Mouse (Mus musculus) forebrain, embryonic 16.5 days (tissue): ENCODE data around the gene Zbtb17. TPM values are rescaled to one million over a fixed set of nuclear protein-coding genes. Genes with fewer than 3 reads are reported as not detected.

Source experiments
- ATAC-seq: fragments of 200-750 bp; cut with Nextera tagmentation; 2 replicates; pipeline ENCODE4 v1.8.0; 2017; ENCODE audit warnings: mild to moderate bottlenecking, moderate library complexity
- H3K27ac ChIP-seq: fragments of 300-500 bp; sonication (generic); 2 replicates; pipeline ENCODE4 v1.5.1; 2014; ENCODE audit warnings: low read length, control low read depth
- H3K27me3 ChIP-seq: fragments of 300-500 bp; sonication (generic); replicated peaks from 2 replicates; pipeline ENCODE4 v1.6.1; 2014; ENCODE audit warnings: low read length; ENCODE audit not compliant: control insufficient read depth, insufficient read depth
- H3K36me3 ChIP-seq: fragments of 300-500 bp; sonication (generic); 2 replicates; pipeline ENCODE4 v1.6.1; 2014; ENCODE audit not compliant: control insufficient read depth, insufficient read depth
- H3K4me1 ChIP-seq: fragments of 300-500 bp; sonication (generic); replicated peaks from 2 replicates; pipeline ENCODE4 v1.6.1; 2014; ENCODE audit warnings: low read length; ENCODE audit not compliant: control insufficient read depth, insufficient read depth
- H3K4me2 ChIP-seq: fragments of 300-500 bp; sonication (generic); 2 replicates; pipeline ENCODE4 v1.6.1; 2014; ENCODE audit warnings: mild to moderate bottlenecking, low read length, control low read depth
- H3K4me3 ChIP-seq: fragments of 300-500 bp; sonication (generic); replicated peaks from 2 replicates; pipeline ENCODE4 v1.5.1; 2014; ENCODE audit warnings: mild to moderate bottlenecking, low read length, control low read depth
- H3K9ac ChIP-seq: fragments of 300-500 bp; sonication (generic); replicated peaks from 2 replicates; pipeline ENCODE4 v1.6.1; 2014; ENCODE audit warnings: low read depth, low read length, control low read depth
- H3K9me3 ChIP-seq: fragments of 300-500 bp; sonication (generic); 2 replicates; pipeline ENCODE4 v1.6.1; 2016; ENCODE audit warnings: low read length; ENCODE audit not compliant: control insufficient read depth
- WGBS: fragments of 180-500 bp; shearing (Covaris S2); extraction: QIAGEN DNeasy Blood & Tissue Kit; methylation state at CpG from one replicate; pipeline ENCODE4 v1.1.7; 2014; 5-methylcytosine and 5-hydroxymethylcytosine counted together
- polyA plus RNA-seq: library from polyadenylated mRNA; unstranded; fragments of >200 nt; fragmentation: Nextera tagmentation; extraction: Ambion mirVana; gene quantifications from 2 replicates; pipeline ENCODE4 v1.2.1, GENCODE M21; 2015

Zbtb17 gene
- polyA plus RNA-seq, 1 experiment from 2014 or later: 62.0 TPM

GRCm38 (mm10) chr4:141454581-141455350 lies 10.3 kb downstream of the Zbtb17 start:
- ATAC-seq: no peak
- no peak overlapping the region for H3K4me3 ChIP-seq
- 77% methylated on average over 14 of the region's 14 CpGs for WGBS
- no peaks in the 10 kb centered on the region for H3K27me3 ChIP-seq
- H3K27ac ChIP-seq: no peak overlapping the region
- H3K36me3 ChIP-seq: no peaks in the 10 kb centered on the region; the same call in 1 of the 2 replicates
- H3K4me2 ChIP-seq: no peak overlapping the region
- H3K9ac ChIP-seq: no peak overlapping the region
- H3K4me1 ChIP-seq: peaks cover 13% of the 10 kb centered on the region
- H3K9me3 ChIP-seq: no peaks in the 10 kb centered on the region

- Histone ChIP-seq H3K9me3 (no peaks in the 10 kb centered on the region), H3K4me2 (no peak overlapping the region), H3K9ac (no peak overlapping the region), H3K36me3 (no peaks in the 10 kb centered on the region), H3K4me3 (no peak overlapping the region), H3K27me3 (no peaks in the 10 kb centered on the region), H3K4me1 (peaks cover 13% of the 10 kb centered on the region), H3K27ac (no peak overlapping the region)
- peak; percentile 20; the same call in 1 of the 2 replicates for ATAC-seq
- WGBS: 80% methylated on average over 4 of the region's 4 CpGs
Measured at GRCm38 (mm10) chr4:141455526-141455925, 11.1 kb downstream of the Zbtb17 start.

- H3K4me3 ChIP-seq: no peak overlapping the region
- no peak overlapping the region for H3K9ac ChIP-seq
- 93% methylated on average over 14 of the region's 14 CpGs for WGBS
- peaks cover 15% of the 10 kb centered on the region for H3K4me1 ChIP-seq
- H3K36me3 ChIP-seq: no peaks in the 10 kb centered on the region
- H3K9me3 ChIP-seq: no peaks in the 10 kb centered on the region
- no peaks in the 10 kb centered on the region for H3K27me3 ChIP-seq
- no peak overlapping the region for H3K4me2 ChIP-seq
- no peak for ATAC-seq
- H3K27ac ChIP-seq: no peak overlapping the region
Measured at GRCm38 (mm10) chr4:141456193-141456938, 11.9 kb downstream of the Zbtb17 start.

GRCm38 (mm10) chr4:141458236-141458635 lies 13.8 kb downstream of the Zbtb17 start:
- Histone ChIP-seq H3K36me3 (peaks cover 3% of the 10 kb centered on the region; the same call in 1 of the 2 replicates), H3K27ac (no peak overlapping the region), H3K4me3 (no peak overlapping the region), H3K9me3 (no peaks in the 10 kb centered on the region), H3K4me1 (peaks cover 15% of the 10 kb centered on the region), H3K4me2 (no peak overlapping the region), H3K27me3 (no peaks in the 10 kb centered on the region), H3K9ac (no peak overlapping the region)
- no peak for ATAC-seq
- WGBS: 10% methylated on average over 7 of the region's 7 CpGs

GRCm38 (mm10) chr4:141458888-141459287 lies 14.4 kb downstream of the Zbtb17 start:
- H3K9me3 ChIP-seq: no peaks in the 10 kb centered on the region
- H3K4me3 ChIP-seq: no peak overlapping the region
- 56% methylated on average over 3 of the region's 3 CpGs for WGBS
- H3K27me3 ChIP-seq: no peaks in the 10 kb centered on the region
- peaks cover 8% of the 10 kb centered on the region for H3K36me3 ChIP-seq
- ATAC-seq: no peak
- peaks cover 15% of the 10 kb centered on the region for H3K4me1 ChIP-seq
- H3K4me2 ChIP-seq: no peak overlapping the region
- H3K27ac ChIP-seq: no peak overlapping the region
- H3K9ac ChIP-seq: no peak overlapping the region

- no peak for ATAC-seq
- H3K4me1 ChIP-seq: peaks cover 15% of the 10 kb centered on the region
- peaks cover 15% of the 10 kb centered on the region for H3K36me3 ChIP-seq
- H3K27me3 ChIP-seq: no peaks in the 10 kb centered on the region
- WGBS: 87% methylated on average over 9 of the region's 9 CpGs
- no peak overlapping the region for H3K27ac ChIP-seq
- no peak overlapping the region for H3K4me2 ChIP-seq
- H3K9me3 ChIP-seq: no peaks in the 10 kb centered on the region
- H3K4me3 ChIP-seq: no peak overlapping the region
- H3K9ac ChIP-seq: no peak overlapping the region
Measured at GRCm38 (mm10) chr4:141459766-141460165, 15.3 kb downstream of the Zbtb17 start.

- no peak overlapping the region for H3K27ac ChIP-seq
- H3K27me3 ChIP-seq: no peaks in the 10 kb centered on the region
- ATAC-seq: no peak
- 92% methylated on average over 4 of the region's 4 CpGs for WGBS
- H3K4me1 ChIP-seq: peaks cover 12% of the 10 kb centered on the region
- H3K9ac ChIP-seq: no peak overlapping the region
- no peak overlapping the region for H3K4me2 ChIP-seq
- no peaks in the 10 kb centered on the region for H3K9me3 ChIP-seq
- peaks cover 22% of the 10 kb centered on the region for H3K36me3 ChIP-seq
- H3K4me3 ChIP-seq: no peak overlapping the region
Measured at GRCm38 (mm10) chr4:141460481-141460880, 16.0 kb downstream of the Zbtb17 start.

GRCm38 (mm10) chr4:141461088-141461487 lies 16.6 kb downstream of the Zbtb17 start:
- ATAC-seq: no peak
- H3K4me2 ChIP-seq: no peak overlapping the region
- H3K4me3 ChIP-seq: no peak overlapping the region
- WGBS: 44% methylated on average over 12 of the region's 12 CpGs
- H3K27me3 ChIP-seq: no peaks in the 10 kb centered on the region
- H3K9me3 ChIP-seq: no peaks in the 10 kb centered on the region
- H3K36me3 ChIP-seq: peaks cover 27% of the 10 kb centered on the region
- peaks cover 12% of the 10 kb centered on the region for H3K4me1 ChIP-seq
- 0 out of 2 replicates have a peak overlapping the region, but pooled peaks have one; percentile 9 for H3K9ac ChIP-seq
- 0 out of 2 replicates have a peak overlapping the region, but pooled peaks have one; percentile 6 for H3K27ac ChIP-seq

- peaks cover 32% of the 10 kb centered on the region for H3K36me3 ChIP-seq
- 83% methylated on average over 12 of the region's 12 CpGs for WGBS
Measured at GRCm38 (mm10) chr4:141461576-141461975, 17.1 kb downstream of the Zbtb17 start.

More at GRCm38 (mm10) chr4:141461576-141461975, 17.1 kb downstream of the Zbtb17 start:
- no peak for ATAC-seq
- Histone ChIP-seq H3K27me3 (no peaks in the 10 kb centered on the region), H3K4me3 (no peak overlapping the region), H3K9ac (no peak overlapping the region), H3K27ac (no peak overlapping the region), H3K4me1 (peaks cover 12% of the 10 kb centered on the region), H3K4me2 (no peak overlapping the region), H3K9me3 (no peaks in the 10 kb centered on the region)
